Mouse (Mus musculus) cortical plate, adult 2 months (tissue): ENCODE data around the gene Tmem251.

ENCODE experiments used
- CTCF ChIP-seq: fragments of 200-500 bp; IDR thresholded peaks from 2 replicates; pipeline ENCODE4 v1.5.1; 2011; ENCODE audit warnings: mild to moderate bottlenecking, control low read depth, low read length; ENCODE audit not compliant: insufficient read depth; ENCODE audit errors: extremely low read depth
- POLR2A ChIP-seq: fragments of 200-500 bp; IDR thresholded peaks from 2 replicates; pipeline ENCODE4 v1.6.1; 2011; ENCODE audit warnings: mild to moderate bottlenecking, low read length, control low read depth; ENCODE audit not compliant: insufficient read depth; ENCODE audit errors: extremely low read depth

DNA sequence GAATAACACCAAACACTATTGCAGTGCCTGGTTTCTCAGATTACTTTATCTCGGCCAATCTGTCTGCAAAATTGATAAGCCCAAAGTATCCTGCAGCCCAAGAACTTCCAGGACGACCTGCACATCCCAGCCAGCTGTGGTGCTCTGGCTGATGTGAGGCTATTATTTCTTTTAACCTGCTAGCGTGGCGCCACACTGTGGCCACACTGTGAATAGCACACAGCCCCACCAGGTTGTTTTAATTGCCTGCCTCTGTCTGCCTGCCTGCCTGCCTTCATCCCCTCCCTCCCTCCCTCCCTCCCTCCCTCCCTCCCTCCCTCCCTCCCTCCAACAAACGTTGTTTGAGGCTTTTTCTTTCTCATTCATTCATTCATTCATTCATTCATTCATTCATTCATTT lies 10.2 kb upstream of the Tmem251 start:
- TF ChIP-seq CTCF: peak; percentile 62
- TF ChIP-seq POLR2A: no peak
